Mouse (Mus musculus) left cerebral cortex, adult 9 months (tissue): ENCODE measurements at regions not wholly inside any gene's neighbourhood (a gene's known extent, or its start where the extent isn't known, plus 50 kb on each side); places are given as distances from the start of the nearest gene placed in this dataset.

Source experiments
- DNase-seq, 2 experiments: peaks; one replicate each; pipeline ENCODE4 v3.0.0; 2022; ENCODE audit warnings: low spot score in 2 of 2

GRCm38 (mm10) chr12:106872966-106873730 lies 615.3 kb upstream of the 3110018I06Rik start:
- DNase-seq: no peak

DNA sequence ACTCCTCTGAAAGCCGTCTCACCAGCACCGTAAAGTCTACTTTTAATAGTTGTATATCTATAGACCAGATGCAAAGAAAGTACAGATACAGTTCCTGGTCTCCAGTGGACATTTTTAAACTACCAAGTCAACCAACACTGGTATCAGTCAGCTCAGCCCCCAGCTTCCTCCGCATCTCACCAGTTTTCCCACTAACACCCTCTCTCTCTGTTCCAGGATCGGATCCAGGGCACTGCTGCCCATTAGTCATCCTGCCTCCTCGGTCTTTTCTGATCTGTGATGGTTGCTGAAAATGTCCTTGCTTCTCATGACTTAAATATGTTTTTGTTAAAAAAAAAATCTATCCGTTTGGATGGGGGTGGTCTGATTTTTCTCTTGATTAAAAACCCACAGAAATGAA lies 598.1 kb upstream of the 3110018I06Rik start:
- peak in 1 of 2 experiments; percentile 25 for DNase-seq

GRCm38 (mm10) chr12:106894061-106894460 lies 594.4 kb upstream of the 3110018I06Rik start:
- no peak for DNase-seq

- DNase-seq: no peak
Observed at GRCm38 (mm10) chr12:106904202-106904601, 584.2 kb upstream of the 3110018I06Rik start.

- DNase-seq: no peak
Observed at GRCm38 (mm10) chr12:106912782-106913181, 575.6 kb upstream of the 3110018I06Rik start.

DNA sequence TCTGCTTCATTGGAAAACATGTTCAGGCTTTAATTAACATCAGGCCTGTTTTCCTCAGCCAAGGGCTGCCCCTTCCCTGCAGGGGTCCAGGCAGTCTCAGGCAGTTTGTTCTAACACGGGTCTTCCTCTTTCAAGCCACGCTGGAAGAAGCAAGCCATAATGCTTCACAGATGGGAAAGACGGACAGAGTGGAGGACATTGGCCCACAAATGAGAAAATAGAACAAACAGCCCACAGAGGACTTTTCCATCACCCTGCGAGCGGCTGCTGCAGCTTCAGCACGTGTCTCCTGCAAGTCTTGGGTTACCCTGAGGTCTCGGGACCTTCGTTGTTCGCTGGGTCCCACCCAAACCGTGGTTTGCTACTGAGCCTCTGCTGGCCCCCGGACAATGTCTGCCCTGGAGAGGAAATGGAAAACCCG lies 565.9 kb upstream of the 3110018I06Rik start:
- DNase-seq: no peak

DNA sequence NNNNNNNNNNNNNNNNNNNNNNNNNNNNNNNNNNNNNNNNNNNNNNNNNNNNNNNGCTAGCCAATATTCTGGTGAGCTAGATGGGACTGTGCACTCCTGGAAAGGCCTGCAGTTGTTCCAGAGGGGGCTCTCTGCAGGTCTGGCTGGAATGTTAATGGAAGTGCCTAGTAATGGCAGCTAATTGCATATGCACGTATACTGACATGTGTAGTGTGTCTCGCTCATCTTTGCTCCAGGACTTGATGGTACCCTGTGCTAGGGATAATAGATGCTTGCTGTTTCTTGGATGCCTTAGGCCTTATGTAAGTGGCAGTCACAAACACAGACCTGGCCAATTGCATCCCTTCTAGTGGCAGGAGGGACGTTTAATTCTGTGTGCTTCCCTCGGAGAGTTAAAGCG lies 560.0 kb upstream of the 3110018I06Rik start:
- DNase-seq: no peak

- DNase-seq: no peak
Observed at GRCm38 (mm10) chr12:106929161-106929560, 559.3 kb upstream of the 3110018I06Rik start.

- no peak for DNase-seq
Observed at GRCm38 (mm10) chr12:106931591-106931990, 556.8 kb upstream of the 3110018I06Rik start.

DNA sequence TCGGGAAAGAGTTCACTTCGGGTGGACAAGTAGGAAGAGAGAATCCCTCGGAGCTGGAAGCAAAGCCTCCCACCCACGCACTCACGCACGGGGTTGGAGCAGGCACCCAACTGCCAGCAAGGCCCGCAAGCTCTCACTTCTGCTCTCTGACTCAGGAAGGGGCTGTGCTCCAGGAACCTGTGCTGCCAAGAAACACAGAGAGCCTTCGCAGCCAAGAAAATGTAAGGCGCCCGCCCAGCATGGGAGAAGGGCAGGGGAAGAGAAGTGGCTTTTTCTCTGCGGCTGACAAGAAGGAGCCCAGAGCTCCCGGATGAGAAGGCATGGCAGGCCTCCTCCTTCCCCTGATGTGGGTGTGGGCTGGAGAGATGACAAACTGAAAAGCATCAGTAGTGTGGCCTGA lies 549.1 kb upstream of the 3110018I06Rik start:
- peak; percentile 54 to 83 for DNase-seq

- DNase-seq: no peak
Observed at GRCm38 (mm10) chr12:106943874-106944273, 544.6 kb upstream of the 3110018I06Rik start.

DNA sequence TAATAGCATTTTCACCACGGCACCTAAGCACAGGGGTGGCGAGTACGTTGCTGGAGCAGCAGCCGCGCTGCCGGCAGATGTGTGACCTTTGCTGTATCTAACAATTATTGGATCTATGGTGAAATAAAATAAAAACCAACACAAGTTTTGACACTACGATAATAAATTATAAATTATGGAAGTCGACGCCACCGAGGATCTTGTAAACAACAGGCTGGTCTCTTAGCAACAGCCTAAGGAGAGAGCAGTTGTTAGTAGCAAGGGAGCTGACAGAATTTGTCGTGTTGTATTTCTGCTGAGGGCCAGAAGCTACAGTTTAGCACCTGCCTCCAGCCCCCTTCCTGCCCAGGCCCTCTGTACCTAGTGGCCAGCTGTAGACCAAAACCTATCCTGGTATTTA lies 535.8 kb upstream of the 3110018I06Rik start:
- no peak for DNase-seq

- peak; percentile 10 to 71 for DNase-seq
Observed at GRCm38 (mm10) chr12:106955778-106956177, 532.7 kb upstream of the 3110018I06Rik start.

DNA sequence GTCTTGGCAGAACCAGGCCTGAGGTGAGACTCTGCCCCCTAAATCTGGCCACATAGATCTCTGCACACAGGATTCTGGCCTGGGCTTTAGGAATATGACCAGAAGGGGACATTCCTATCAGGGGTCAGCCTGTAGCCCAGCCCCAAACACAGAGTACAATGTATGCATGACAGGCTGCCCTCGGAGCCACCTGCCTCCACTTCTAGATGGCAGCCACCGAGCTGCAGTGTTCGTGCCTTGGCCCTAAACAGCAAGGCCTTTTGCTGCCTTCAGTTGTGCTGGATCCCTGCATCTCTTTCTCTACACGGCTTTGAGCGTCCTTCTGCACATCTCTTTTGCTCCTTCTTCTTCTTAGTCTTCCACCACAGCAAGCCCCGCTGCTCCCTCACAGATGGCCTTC lies 532.2 kb upstream of the 3110018I06Rik start:
- DNase-seq: no peak

- DNase-seq: no peak
Observed at GRCm38 (mm10) chr12:106961991-106962390, 526.4 kb upstream of the 3110018I06Rik start.

GRCm38 (mm10) chr12:106963762-106964161 lies 524.7 kb upstream of the 3110018I06Rik start:
- DNase-seq: no peak

DNA sequence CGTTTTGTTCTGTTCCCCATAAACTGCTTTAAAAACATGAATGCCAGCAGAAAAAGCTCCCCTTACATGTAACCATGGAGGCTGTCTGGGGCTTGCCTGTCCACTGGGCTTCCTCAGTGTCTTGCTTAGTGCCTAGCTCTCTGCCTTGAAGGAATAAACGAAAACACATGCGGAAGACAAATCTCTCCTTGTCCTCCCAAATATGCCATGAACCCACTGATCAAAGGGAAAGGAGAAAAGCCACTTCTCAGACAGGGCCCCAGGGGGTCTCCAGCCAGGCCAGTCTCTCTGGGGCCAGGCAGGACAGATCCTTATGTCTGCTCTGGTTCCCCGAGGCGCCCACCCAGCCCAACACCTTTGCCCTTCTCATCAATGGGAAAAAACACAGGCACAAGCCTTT lies 518.6 kb upstream of the 3110018I06Rik start:
- no peak for DNase-seq

DNA sequence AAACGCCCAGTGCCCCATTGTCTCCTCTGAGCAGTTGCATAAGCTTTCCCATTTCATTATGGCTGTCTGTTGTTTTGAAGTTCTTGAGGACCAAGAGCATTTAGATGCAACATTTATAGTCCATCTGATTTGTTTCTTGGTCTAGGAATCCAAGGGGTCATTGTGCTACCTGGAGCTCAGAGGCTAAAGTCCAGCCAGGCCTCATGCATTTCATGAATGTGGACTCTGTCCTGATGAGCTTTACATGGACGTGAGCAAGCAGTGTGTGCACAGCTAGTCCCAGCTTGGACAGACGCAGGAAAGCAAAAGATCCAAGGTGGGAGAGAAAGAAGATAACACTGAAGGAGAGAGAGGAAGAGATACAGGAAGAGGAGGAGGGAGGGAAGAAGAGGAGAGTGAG lies 496.0 kb upstream of the 3110018I06Rik start:
- no peak for DNase-seq

GRCm38 (mm10) chr12:106993011-106993410 lies 495.4 kb upstream of the 3110018I06Rik start:
- no peak for DNase-seq

- peak in 1 of 2 experiments; percentile 28 for DNase-seq
Observed at GRCm38 (mm10) chr12:107010995-107011786, 477.2 kb upstream of the 3110018I06Rik start.

- DNase-seq: no peak
Observed at GRCm38 (mm10) chr12:107016801-107017200, 471.6 kb upstream of the 3110018I06Rik start.

- no peak for DNase-seq
Observed at GRCm38 (mm10) chr12:107021806-107022205, 466.6 kb upstream of the 3110018I06Rik start.

GRCm38 (mm10) chr12:107026821-107027220 lies 461.6 kb upstream of the 3110018I06Rik start:
- no peak for DNase-seq
